Mouse (Mus musculus) liver, embryonic 14.5 days (tissue): ENCODE results near the gene Rab6b.

Experiments
- CTCF ChIP-seq: IDR thresholded peaks from 2 replicates; pipeline ENCODE4 v1.5.1; 2016; ENCODE audit warnings: antibody characterized with exemption, low read depth, control low read depth
- EP300 ChIP-seq: IDR thresholded peaks from 2 replicates; pipeline ENCODE4 v1.6.1; 2016; ENCODE audit warnings: antibody characterized with exemption, low read depth

GRCm38 (mm10) chr9:103168046-103168445, 56.5 kb downstream of the Rab6b start:
- TF ChIP-seq EP300 (no peak), CTCF (no peak)
